Mouse (Mus musculus): Measurements from ENCODE around the gene Hmgn2. TPM values are rescaled to one million over a fixed set of nuclear protein-coding genes. Genes with fewer than 3 reads are reported as not detected.

The Hmgn2 gene
- polyA plus RNA-seq, 1 experiment = 222 TPM

DNA sequence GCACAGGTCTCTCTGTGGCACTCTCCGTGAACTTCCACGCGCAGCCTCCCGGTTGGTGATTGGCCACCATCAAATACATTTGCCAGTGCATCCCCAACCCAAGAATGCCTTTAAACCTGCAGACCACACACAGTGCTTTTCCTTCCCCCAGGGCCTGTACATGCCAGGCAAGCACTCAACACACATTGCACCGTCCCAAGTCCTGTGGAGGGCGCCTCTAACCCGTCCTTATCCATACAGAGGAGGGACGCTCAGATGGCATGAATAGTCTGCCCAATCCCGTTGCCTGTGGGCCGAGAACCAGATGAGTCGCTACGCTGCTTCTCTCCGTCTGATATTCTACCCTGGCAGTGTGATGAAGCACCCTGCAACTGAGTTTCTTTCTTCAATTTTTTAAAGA, 14.5 kb upstream of the Hmgn2 start:
- Histone ChIP-seq H3K4me3 (ENCODE audit: insufficient read depth, low read length) (no peak overlapping the region), H3K4me1 (ENCODE audit: control insufficient read depth, insufficient read depth, low read length) (no peaks in the 10 kb centered on the region), H3K27ac (ENCODE audit: insufficient read depth, low read depth, low read length) (no peak overlapping the region)
- TF ChIP-seq CTCF (IDR thresholded peaks at IDR 0.05; ENCODE audit: low read depth, low read length) (no peak), POLR2A (IDR thresholded peaks at IDR 0.05; ENCODE audit: borderline replicate concordance, low read depth, low read length) (no peak)

DNA sequence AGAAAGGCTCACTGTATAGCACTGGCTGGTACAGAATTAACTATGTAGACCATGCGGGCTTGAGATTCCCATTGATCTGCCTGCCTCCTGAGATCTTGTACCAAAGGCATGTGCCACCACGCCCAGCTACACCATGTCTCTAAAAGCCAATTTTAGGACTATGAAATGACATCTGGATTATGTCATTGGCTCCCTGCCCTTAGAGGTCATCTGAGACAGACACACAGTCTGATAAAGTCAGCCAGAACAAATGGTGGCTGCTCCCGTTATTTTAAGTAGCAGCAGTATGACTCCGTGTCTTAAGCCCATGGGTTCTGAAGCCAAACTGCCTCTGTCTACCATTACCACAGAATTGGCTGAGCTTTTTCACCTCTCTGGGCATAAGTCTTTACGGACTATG, 12.0 kb upstream of the Hmgn2 start:
- Histone ChIP-seq H3K4me3 (ENCODE audit: insufficient read depth, low read length) (no peak overlapping the region), H3K4me1 (ENCODE audit: control insufficient read depth, insufficient read depth, low read length) (no peaks in the 10 kb centered on the region), H3K27ac (ENCODE audit: insufficient read depth, low read depth, low read length) (no peak overlapping the region)
- TF ChIP-seq CTCF (IDR thresholded peaks at IDR 0.05; ENCODE audit: low read depth, low read length) (no peak), POLR2A (IDR thresholded peaks at IDR 0.05; ENCODE audit: borderline replicate concordance, low read depth, low read length) (no peak)

DNA sequence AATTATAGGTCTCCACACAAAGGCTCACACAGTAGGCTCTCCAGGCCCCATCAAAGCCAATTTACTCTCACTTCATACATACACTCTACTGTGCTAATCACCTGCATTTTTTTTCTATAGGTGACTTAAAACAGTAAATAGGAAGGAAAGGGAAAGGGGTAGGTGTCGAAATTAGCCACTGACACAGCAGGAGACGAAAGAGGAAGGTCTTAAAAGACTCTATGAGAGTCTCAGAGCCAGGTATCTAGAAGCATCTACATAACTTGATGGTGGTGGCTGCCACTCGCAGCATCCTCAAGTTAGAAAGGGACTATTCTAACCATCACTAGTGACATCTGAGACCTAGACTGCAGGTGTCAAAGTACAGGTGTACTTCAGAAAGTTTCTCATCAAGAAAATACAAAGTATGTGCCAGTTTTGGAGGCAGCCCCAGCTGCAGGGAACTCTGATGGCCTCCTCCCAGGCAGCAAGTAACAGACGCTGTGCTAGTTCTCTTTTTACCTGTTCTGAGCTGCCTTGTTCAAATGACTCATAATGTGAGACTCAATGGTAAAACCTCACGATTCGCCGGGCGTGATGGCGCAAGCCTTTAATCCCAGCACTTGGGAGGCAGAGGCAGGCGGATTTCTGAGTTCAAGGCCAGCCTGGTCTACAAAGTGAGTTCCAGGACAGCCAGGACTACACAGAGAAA, 9.7 kb upstream of the Hmgn2 start:
- Histone ChIP-seq H3K4me3 (ENCODE audit: insufficient read depth, low read length) (no peak overlapping the region), H3K4me1 (ENCODE audit: control insufficient read depth, insufficient read depth, low read length) (no peaks in the 10 kb centered on the region), H3K27ac (ENCODE audit: insufficient read depth, low read depth, low read length) (no peak overlapping the region)
- TF ChIP-seq CTCF (IDR thresholded peaks at IDR 0.05; ENCODE audit: low read depth, low read length) (no peak), POLR2A (IDR thresholded peaks at IDR 0.05; ENCODE audit: borderline replicate concordance, low read depth, low read length) (no peak)

DNA sequence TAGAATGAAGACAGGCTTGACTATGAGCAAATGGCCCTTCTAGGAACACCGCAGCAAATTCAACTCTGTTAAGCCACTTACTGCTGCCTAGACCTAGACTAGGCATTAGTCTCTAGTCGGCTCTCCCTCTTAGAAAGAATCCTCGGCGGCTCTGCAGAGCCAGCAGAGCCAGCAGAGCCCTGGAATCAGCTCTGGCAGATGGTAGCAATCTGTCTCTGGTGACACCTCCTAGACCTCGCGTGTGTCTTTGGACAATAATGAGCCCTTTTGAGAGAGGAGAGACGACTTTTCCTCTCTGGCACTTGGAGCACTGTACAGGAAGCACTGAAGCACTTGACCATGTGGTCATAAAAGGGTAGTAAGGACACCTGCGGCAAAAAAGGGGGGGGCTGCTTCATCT, 3.3 kb upstream of the Hmgn2 start:
- TF ChIP-seq POLR2A (IDR thresholded peaks at IDR 0.05; ENCODE audit: borderline replicate concordance, low read depth, low read length) (no peak), CTCF (IDR thresholded peaks at IDR 0.05; ENCODE audit: low read depth, low read length) (no peak)
- H3K27ac ChIP-seq (ENCODE audit: insufficient read depth, low read depth, low read length) = no peak overlapping the region
- H3K4me3 ChIP-seq (ENCODE audit: insufficient read depth, low read length) = no peak overlapping the region
- 0 out of 2 replicates have a peak, but pooled peaks cover 2% of the 10 kb centered on the region for H3K4me1 ChIP-seq (ENCODE audit: control insufficient read depth, insufficient read depth, low read length)

GRCm38 (mm10) chr4:133970876-133971275, 2.4 kb upstream of the Hmgn2 start:
- Histone ChIP-seq H3K27ac (ENCODE audit: insufficient read depth, low read depth, low read length) (no peak overlapping the region), H3K4me3 (ENCODE audit: insufficient read depth, low read length) (no peak overlapping the region), H3K4me1 (ENCODE audit: control insufficient read depth, insufficient read depth, low read length) (peaks cover 5% of the 10 kb centered on the region; the same call in 1 of the 2 replicates)
- TF ChIP-seq POLR2A (IDR thresholded peaks at IDR 0.05; ENCODE audit: borderline replicate concordance, low read depth, low read length) (no peak), CTCF (IDR thresholded peaks at IDR 0.05; ENCODE audit: low read depth, low read length) (no peak)

DNA sequence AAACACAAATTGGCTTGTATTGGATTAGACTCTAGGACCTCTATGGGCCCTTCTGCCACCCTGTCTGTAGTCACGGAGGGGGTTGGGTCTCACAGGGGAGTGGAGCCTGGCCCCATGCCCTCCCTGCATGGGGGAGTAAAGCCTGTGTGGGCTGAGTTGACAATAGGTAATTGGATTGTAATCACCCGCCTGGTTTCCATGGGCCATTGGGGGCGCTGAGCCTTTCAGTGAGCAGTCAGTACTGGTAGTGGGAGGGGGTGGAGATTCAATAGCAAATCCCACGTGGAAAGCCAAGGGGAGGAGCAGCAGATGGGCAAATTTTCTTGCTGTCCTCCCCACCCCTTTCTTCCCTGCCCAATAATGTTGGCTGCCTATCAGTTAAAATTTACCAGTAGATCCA, 1.7 kb upstream of the Hmgn2 start:
- H3K27ac ChIP-seq (ENCODE audit: insufficient read depth, low read depth, low read length) = no peak overlapping the region
- peaks cover 5% of the 10 kb centered on the region; the same call in 1 of the 2 replicates for H3K4me1 ChIP-seq (ENCODE audit: control insufficient read depth, insufficient read depth, low read length)
- TF ChIP-seq POLR2A (IDR thresholded peaks at IDR 0.05; ENCODE audit: borderline replicate concordance, low read depth, low read length) = no peak
- no peak for TF ChIP-seq CTCF (IDR thresholded peaks at IDR 0.05; ENCODE audit: low read depth, low read length)
- no peak overlapping the region for H3K4me3 ChIP-seq (ENCODE audit: insufficient read depth, low read length)

GRCm38 (mm10) chr4:133969114-133969770, 792 bp upstream of the Hmgn2 start:
- TF ChIP-seq POLR2A (IDR thresholded peaks at IDR 0.05; ENCODE audit: borderline replicate concordance, low read depth, low read length) (no peak), CTCF (IDR thresholded peaks at IDR 0.05; ENCODE audit: low read depth, low read length) (no peak)
- H3K4me3 ChIP-seq (ENCODE audit: insufficient read depth, low read length) = no peak overlapping the region
- peaks cover 5% of the 10 kb centered on the region; the same call in 1 of the 2 replicates for H3K4me1 ChIP-seq (ENCODE audit: control insufficient read depth, insufficient read depth, low read length)
- no peak overlapping the region for H3K27ac ChIP-seq (ENCODE audit: insufficient read depth, low read depth, low read length)

DNA sequence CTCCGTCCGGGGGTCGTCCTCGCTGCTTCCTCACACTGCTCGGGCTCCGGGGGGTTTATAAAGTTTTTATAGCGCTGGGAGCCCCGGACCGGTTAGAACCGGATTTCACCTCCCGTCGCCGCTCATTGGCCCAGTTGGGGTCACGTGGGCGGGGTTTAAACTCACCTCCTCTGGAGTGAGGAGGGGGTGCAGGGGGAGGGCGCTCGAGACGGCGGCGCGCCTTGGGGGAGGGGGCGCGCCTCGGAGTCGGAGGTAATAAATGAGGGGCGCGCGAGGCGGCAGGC, 642 bp downstream of the Hmgn2 start:
- Histone ChIP-seq H3K4me3 (ENCODE audit: insufficient read depth, low read length) (peak overlapping the region; percentile 82), H3K4me1 (ENCODE audit: control insufficient read depth, insufficient read depth, low read length) (peaks cover 5% of the 10 kb centered on the region; the same call in 1 of the 2 replicates), H3K27ac (ENCODE audit: insufficient read depth, low read depth, low read length) (peak overlapping the region; percentile 94)
- no peak for TF ChIP-seq POLR2A (IDR thresholded peaks at IDR 0.05; ENCODE audit: borderline replicate concordance, low read depth, low read length)
- TF ChIP-seq CTCF (IDR thresholded peaks at IDR 0.05; ENCODE audit: low read depth, low read length) = no peak

DNA sequence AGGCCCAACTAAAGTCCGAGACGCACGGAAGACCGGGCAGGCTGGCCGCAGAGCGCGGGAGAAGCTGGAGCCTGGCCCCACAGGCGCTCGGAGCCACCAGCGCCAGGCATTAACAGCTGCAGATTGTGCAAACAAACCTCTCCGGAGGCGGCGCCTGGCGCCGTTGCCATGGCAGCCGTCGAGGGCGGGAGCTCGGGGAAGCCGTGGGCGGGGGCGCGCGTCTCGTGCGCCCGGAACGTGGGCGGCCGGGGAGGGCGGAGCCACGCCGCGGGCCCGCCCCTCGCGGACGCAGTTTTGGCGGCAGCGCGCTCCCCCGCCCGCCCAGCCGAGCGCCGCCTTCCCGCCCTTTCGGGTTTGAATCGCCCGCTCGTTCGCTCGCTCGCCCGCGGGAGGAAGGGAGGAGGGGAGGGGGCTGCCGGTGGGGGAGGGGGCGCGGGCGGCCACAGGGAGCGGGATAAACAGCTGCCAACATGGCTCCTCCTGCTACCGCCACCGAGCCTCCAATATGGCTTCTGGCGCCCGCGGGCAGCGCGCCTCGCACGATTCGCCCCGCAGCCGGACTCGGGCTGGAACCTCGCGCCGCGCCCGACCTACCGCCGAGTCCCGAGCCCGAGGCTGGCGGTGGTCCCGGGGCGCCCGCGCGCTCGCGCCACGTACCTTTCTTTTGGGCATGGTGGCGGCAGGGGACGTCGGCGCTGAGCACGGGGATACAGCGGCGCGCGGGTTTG, 1.1 kb downstream of the Hmgn2 start:
- peak overlapping the region; percentile 94 for H3K27ac ChIP-seq (ENCODE audit: insufficient read depth, low read depth, low read length)
- peak overlapping the region; percentile 82 for H3K4me3 ChIP-seq (ENCODE audit: insufficient read depth, low read length)
- H3K4me1 ChIP-seq (ENCODE audit: control insufficient read depth, insufficient read depth, low read length) = peaks cover 5% of the 10 kb centered on the region; the same call in 1 of the 2 replicates
- TF ChIP-seq POLR2A (IDR thresholded peaks at IDR 0.05; ENCODE audit: borderline replicate concordance, low read depth, low read length) (no peak), CTCF (IDR thresholded peaks at IDR 0.05; ENCODE audit: low read depth, low read length) (no peak)
